Mouse (Mus musculus) forebrain, embryonic 13.5 days (tissue): ENCODE results near the gene Elob. TPM values are rescaled to one million over a fixed set of nuclear protein-coding genes. Genes with fewer than 3 reads are reported as not detected.

ENCODE experiments used
- microRNA-seq: library from miRNA; unstranded; fragments of <30 nt; microRNA quantifications from one replicate; pipeline ENCODE4, GENCODE M21; 2016
- polyA plus RNA-seq: library from polyadenylated mRNA; unstranded; fragments of >200 nt; fragmentation: Nextera tagmentation; extraction: Ambion mirVana; gene quantifications from 2 replicates; pipeline ENCODE4 v1.2.1, GENCODE M21; 2015

The Elob gene
- polyA plus RNA-seq, 1 experiment from 2014 or later, result 1,327 TPM

Small RNAs within 50 kb of the gene (microRNA-seq; reads per million reads assigned to microRNA genes)
- not detected for gene Mir5125

Other genes starting within 250 kb of the Elob start
- 21.2 and 26.8 TPM in 2 replicates for gene Zfp13, start 229.6 kb downstream of the Elob start, polyA plus RNA-seq
- gene Zscan10, start 228.3 kb downstream of the Elob start, polyA plus RNA-seq, result 0.24 TPM in 1 of 2 replicates, not detected in the other
- gene Mmp25, start 183.9 kb downstream of the Elob start, polyA plus RNA-seq, result 0.81 and 0.87 TPM in 2 replicates
- 0.14 and 0.35 TPM in 2 replicates for gene Bicdl2, start 168.6 kb downstream of the Elob start, polyA plus RNA-seq
- gene Hcfc1r1, start 155.5 kb downstream of the Elob start, polyA plus RNA-seq, result 56.8 and 60.3 TPM in 2 replicates
- 45.3 and 47.4 TPM in 2 replicates for gene Thoc6, start 155.3 kb downstream of the Elob start, polyA plus RNA-seq
- gene Tnfrsf12a, start 151.7 kb downstream of the Elob start, polyA plus RNA-seq, result 3.8 and 5.5 TPM in 2 replicates
- gene Cldn6, start 149.9 kb downstream of the Elob start, polyA plus RNA-seq, result 0.30 and 0.50 TPM in 2 replicates
- 2.0 and 3.3 TPM in 2 replicates for gene Cldn9, start 145.1 kb downstream of the Elob start, polyA plus RNA-seq
- gene 1520401A03Rik, start 106.4 kb downstream of the Elob start, polyA plus RNA-seq, result not detected in 2 replicates
- gene Pkmyt1, start 102.8 kb downstream of the Elob start, polyA plus RNA-seq, result 36.7 and 41.0 TPM in 2 replicates
- 29.8 and 32.7 TPM in 2 replicates for gene Paqr4, start 88.3 kb downstream of the Elob start, polyA plus RNA-seq
- 0.24 and 0.37 TPM in 2 replicates for gene Kremen2, start 83.3 kb downstream of the Elob start, polyA plus RNA-seq
- gene Flywch1, start 57.5 kb downstream of the Elob start, polyA plus RNA-seq, result 165 and 176 TPM in 2 replicates
- gene Flywch2, start 43.1 kb downstream of the Elob start, polyA plus RNA-seq, result 34.3 and 40.1 TPM in 2 replicates
- 605 and 611 TPM in 2 replicates for gene Srrm2, start 38.6 kb downstream of the Elob start, polyA plus RNA-seq
- not detected in 2 replicates for gene Prss33, start 6.9 kb upstream of the Elob start, polyA plus RNA-seq
- not detected in 2 replicates for gene Prss32, start 14.7 kb upstream of the Elob start, polyA plus RNA-seq
- gene Prss41, start 15.0 kb upstream of the Elob start, polyA plus RNA-seq, result 1.2 and 1.3 TPM in 2 replicates
- gene Prss21, start 38.9 kb upstream of the Elob start, polyA plus RNA-seq, result not detected in 2 replicates
- not detected in 2 replicates for gene Dcpp1, start 51.7 kb upstream of the Elob start, polyA plus RNA-seq
- not detected in 2 replicates for gene Dcpp2, start 51.7 kb upstream of the Elob start, polyA plus RNA-seq
- not detected in 2 replicates for gene Dcpp3, start 88.3 kb upstream of the Elob start, polyA plus RNA-seq
- gene Sbp, start 112.5 kb upstream of the Elob start, polyA plus RNA-seq, result not detected in 2 replicates
- gene Sbpl, start 126.1 kb upstream of the Elob start, polyA plus RNA-seq, result not detected in 2 replicates
- gene Prss30, start 151.4 kb upstream of the Elob start, polyA plus RNA-seq, result not detected in 2 replicates
- gene Prss22, start 169.0 kb upstream of the Elob start, polyA plus RNA-seq, result not detected in 2 replicates
- 0.19 and 0.26 TPM in 2 replicates for gene Prss27, start 209.0 kb upstream of the Elob start, polyA plus RNA-seq
- gene Kctd5, start 244.3 kb upstream of the Elob start, polyA plus RNA-seq, result 85.4 and 88.6 TPM in 2 replicates